Mouse (Mus musculus) cerebellum, adult 8-10 months (tissue): ENCODE results near the gene Xntrpc.
"Not testable (repeated sequence)": the region's sequence is repeated elsewhere in the genome, so short reads cannot be mapped to it uniquely, and the experiment has no call there.

Source experiments
- DNase-seq: peaks from one replicate; pipeline ENCODE4 v3.0.0; 2022

Xntrpc gene

GRCm38 (mm10) chr7:102065046-102065891 lies at the start of gene Xntrpc, which contains the start of the genes Rnf121 and Xndc1:
Gene Xntrpc (plus strand): TSS chr7:102065713.
Gene Rnf121 (minus strand): TSS chr7:102065469.
Gene Xndc1 (plus strand): TSS chr7:102065511.
- peak; percentile 89 for DNase-seq

GRCm38 (mm10) chr7:102016936-102017335 lies 48.6 kb upstream of the Xntrpc start:
- no peak for DNase-seq

GRCm38 (mm10) chr7:102017452-102017851 lies 48.1 kb upstream of the Xntrpc start:
- DNase-seq, result no peak

GRCm38 (mm10) chr7:102018034-102018433 lies 47.5 kb upstream of the Xntrpc start:
- DNase-seq, result no peak

GRCm38 (mm10) chr7:102018590-102018989 lies 46.9 kb upstream of the Xntrpc start, which contains the start of gene Il18bp:
Gene Il18bp (minus strand): TSS chr7:102018690.
- no peak for DNase-seq

GRCm38 (mm10) chr7:102019362-102019761 lies 46.2 kb upstream of the Xntrpc start:
- no peak for DNase-seq

- DNase-seq, result not testable (repeated sequence)
Measured at GRCm38 (mm10) chr7:102020934-102021333, 44.6 kb upstream of the Xntrpc start.

- DNase-seq, result no peak
Measured at GRCm38 (mm10) chr7:102023821-102024220, 41.7 kb upstream of the Xntrpc start.

GRCm38 (mm10) chr7:102025187-102026119 lies 40.1 kb upstream of the Xntrpc start:
- DNase-seq, result no peak

GRCm38 (mm10) chr7:102034904-102035303 lies 30.6 kb upstream of the Xntrpc start:
- no peak for DNase-seq

GRCm38 (mm10) chr7:102035534-102035933 lies 30.0 kb upstream of the Xntrpc start:
- no peak for DNase-seq

GRCm38 (mm10) chr7:102037318-102037717 lies 28.2 kb upstream of the Xntrpc start:
- DNase-seq, result no peak

- no peak for DNase-seq
Measured at GRCm38 (mm10) chr7:102042314-102042713, 23.2 kb upstream of the Xntrpc start.

- DNase-seq, result not testable (repeated sequence)
Measured at GRCm38 (mm10) chr7:102048524-102048923, 17.0 kb upstream of the Xntrpc start.

GRCm38 (mm10) chr7:102061353-102061752 lies 4.2 kb upstream of the Xntrpc start:
- DNase-seq, result no peak

- DNase-seq, result no peak
Measured at GRCm38 (mm10) chr7:102062203-102062602, 3.3 kb upstream of the Xntrpc start.

- no peak for DNase-seq
Measured at GRCm38 (mm10) chr7:102063891-102064290, 1.6 kb upstream of the Xntrpc start.

GRCm38 (mm10) chr7:102064655-102065045 lies 863 bp upstream of the Xntrpc start:
- DNase-seq, result no peak

- DNase-seq, result no peak
Measured at GRCm38 (mm10) chr7:102066363-102066762, 850 bp downstream of the Xntrpc start.

GRCm38 (mm10) chr7:102076714-102077296 lies 11.3 kb downstream of the Xntrpc start:
- no peak for DNase-seq

- DNase-seq, result peak; percentile 30
Measured at GRCm38 (mm10) chr7:102078517-102078916, 13.0 kb downstream of the Xntrpc start.

- no peak for DNase-seq
Measured at GRCm38 (mm10) chr7:102080311-102080710, 14.8 kb downstream of the Xntrpc start.

GRCm38 (mm10) chr7:102081784-102082183 lies 16.3 kb downstream of the Xntrpc start:
- no peak for DNase-seq
